Mouse (Mus musculus) CH12.LX (cell line): ENCODE measurements around the gene Kpna3.

Experiments
- CTCF ChIP-seq, 2 experiments: IDR thresholded peaks in 1 of 2; conservative IDR thresholded peaks in 1 of 2; 2 replicates each; pipeline ENCODE4 v1.5.1; 2011 to 2012; ENCODE audit warnings: low read depth in 2 of 2, low read length in 2 of 2, improper control_type of control experiment in 1 of 2, inconsistent platforms in 1 of 2, mild to moderate bottlenecking in 1 of 2, moderate library complexity in 1 of 2
- MEF2A ChIP-seq: IDR thresholded peaks from 2 replicates; pipeline ENCODE4 v1.6.1; 2014; ENCODE audit warnings: low read depth, mild to moderate bottlenecking, inconsistent platforms, low read length, improper control_type of control experiment, borderline replicate concordance
- MXI1 ChIP-seq: IDR thresholded peaks from 2 replicates; pipeline ENCODE4 v1.6.1; 2011; ENCODE audit warnings: mild to moderate bottlenecking, low read depth, low read length, improper control_type of control experiment
- POLR2A ChIP-seq: IDR thresholded peaks from 2 replicates; pipeline ENCODE4 v1.6.1; 2011; ENCODE audit warnings: low read depth, mild to moderate bottlenecking, improper control_type of control experiment, low read length
- TCF12 ChIP-seq: IDR thresholded peaks from 2 replicates; pipeline ENCODE4 v1.6.1; 2014; ENCODE audit warnings: low read depth, mild to moderate bottlenecking, inconsistent platforms, low read length, improper control_type of control experiment
- ZNF384 ChIP-seq: IDR thresholded peaks from 2 replicates; pipeline ENCODE4 v1.6.1; 2012; ENCODE audit warnings: low read depth, low read length, improper control_type of control experiment, inconsistent platforms

GRCm38 (mm10) chr14:61321200-61321599 is 118.5 kb downstream of the Kpna3 start:
- no peak for TF ChIP-seq ZNF384
- no peak for TF ChIP-seq TCF12
- no peak for TF ChIP-seq POLR2A
- TF ChIP-seq CTCF (conservative IDR thresholded peaks at IDR 0.05 in 1 of 2, IDR thresholded peaks at IDR 0.05 in 1 of 2; ENCODE audit: low read depth in 2 of 2, low read length in 2 of 2) = no peak
- TF ChIP-seq MXI1 = no peak
- no peak for TF ChIP-seq MEF2A
